Comparison of ENCODE assay signal across 25 mouse cellular contexts in the genomic region with DNA sequence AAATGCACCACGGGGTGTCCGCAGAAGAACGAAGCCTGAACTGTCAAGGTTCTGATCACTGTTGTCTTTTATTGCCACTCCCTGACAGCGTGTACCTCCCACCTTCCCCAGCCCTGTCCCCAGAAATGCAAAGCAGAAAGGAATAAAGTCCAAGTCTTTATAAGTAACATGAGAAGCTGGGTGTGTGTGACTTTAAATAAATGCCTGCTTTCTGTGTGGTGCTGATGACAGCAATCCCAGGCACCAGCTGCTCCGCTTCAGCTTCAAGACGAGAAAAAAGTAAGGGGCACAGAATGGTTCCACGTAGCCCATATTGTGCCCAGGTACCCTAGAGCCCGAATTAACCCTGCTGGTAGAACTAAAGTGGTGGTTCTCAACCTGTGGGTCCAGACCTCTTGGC. TPM values are rescaled to one million over a fixed set of nuclear protein-coding genes. Genes with fewer than 3 reads are reported as not detected.
DNase-seq lines count a peak whose midpoint lies in the region; ATAC-seq and TF ChIP-seq lines count a peak whose summit lies in the region.
"Had no signal": no experiment of that assay in that cellular context is flagged by ENCODE, and none has a peak within 500 bp of the region (broad histone marks: within the 10 kb centered on the region; RNA-seq: fewer than 3 reads in every experiment).

No protein-coding gene starts in this region.

- H3K4me3 ChIP-seq in forebrain, postnatal 0 days (ENCODE audit: low read depth, low read length), result no peak overlapping the region
- H3K4me3 ChIP-seq in forebrain, embryonic 10.5 days, result no peak overlapping the region
- no peak overlapping the region for H3K4me3 ChIP-seq in heart, embryonic 16.5 days (ENCODE audit: low read length)
- H3K4me3 ChIP-seq in kidney, postnatal 0 days (replicated peaks; ENCODE audit: low read depth, low read length), result no peak overlapping the region
- H3K4me3 ChIP-seq: embryonic facial prominence, embryonic 12.5 days; forebrain, embryonic 13.5 days; heart, embryonic 15.5 days; hindbrain, embryonic 12.5 days had no signal

- no peaks in the 10 kb centered on the region for H3K27me3 ChIP-seq in forebrain, postnatal 0 days (ENCODE audit: insufficient read depth, low read length)
- H3K27me3 ChIP-seq in forebrain, embryonic 10.5 days (ENCODE audit: poor library complexity, severe bottlenecking), result no peaks in the 10 kb centered on the region
- H3K27me3 ChIP-seq in heart, embryonic 16.5 days (ENCODE audit: control insufficient read depth, insufficient read depth, low read length), result no peaks in the 10 kb centered on the region
- no peaks in the 10 kb centered on the region for H3K27me3 ChIP-seq in kidney, postnatal 0 days (ENCODE audit: insufficient read depth, low read length)
- H3K27me3 ChIP-seq: embryonic facial prominence, embryonic 12.5 days; forebrain, embryonic 13.5 days; heart, embryonic 15.5 days; hindbrain, embryonic 12.5 days had no signal

- no peak for TF ChIP-seq CTCF in forebrain, postnatal 0 days (IDR thresholded peaks at IDR 0.05; ENCODE audit: low read depth)
- TF ChIP-seq CTCF in kidney, postnatal 0 days (IDR thresholded peaks at IDR 0.05; ENCODE audit: low read depth), result no peak
- no peak for TF ChIP-seq CTCF in brain, embryonic 14.5 days (IDR thresholded peaks at IDR 0.05; ENCODE audit: borderline replicate concordance, extremely low read depth, insufficient read depth, insufficient read length)

- no peaks in the 10 kb centered on the region; the same call in 1 of the 2 replicates for H3K4me1 ChIP-seq in forebrain, postnatal 0 days (ENCODE audit: insufficient read depth)
- H3K4me1 ChIP-seq in forebrain, embryonic 10.5 days, result no peaks in the 10 kb centered on the region
- peaks cover 8% of the 10 kb centered on the region for H3K4me1 ChIP-seq in heart, embryonic 16.5 days (ENCODE audit: control insufficient read depth, insufficient read depth, low read length)
- H3K4me1 ChIP-seq in kidney, postnatal 0 days (replicated peaks; ENCODE audit: insufficient read depth, low read length), result no peaks in the 10 kb centered on the region
- H3K4me1 ChIP-seq: forebrain, embryonic 13.5 days; hindbrain, embryonic 12.5 days had no signal

- no peak overlapping the region for H3K4me2 ChIP-seq in forebrain, postnatal 0 days (ENCODE audit: low read depth)
- H3K4me2 ChIP-seq in heart, embryonic 16.5 days (ENCODE audit: low read depth, low read length), result peak overlapping the region; percentile 14; the same call in 1 of the 2 replicates
- H3K4me2 ChIP-seq in kidney, postnatal 0 days (ENCODE audit: low read length), result no peak overlapping the region
- H3K4me2 ChIP-seq: embryonic facial prominence, embryonic 12.5 days; forebrain, embryonic 13.5 days; heart, embryonic 15.5 days; hindbrain, embryonic 12.5 days had no signal

- H3K27ac ChIP-seq in forebrain, postnatal 0 days (ENCODE audit: low read depth, low read length), result no peak overlapping the region
- H3K27ac ChIP-seq in forebrain, embryonic 10.5 days, result no peak overlapping the region
- no peak overlapping the region for H3K27ac ChIP-seq in heart, embryonic 16.5 days (ENCODE audit: low read length)
- no peak overlapping the region for H3K27ac ChIP-seq in kidney, postnatal 0 days
- H3K27ac ChIP-seq: embryonic facial prominence, embryonic 12.5 days; forebrain, embryonic 13.5 days; heart, embryonic 15.5 days; hindbrain, embryonic 12.5 days had no signal

- H3K36me3 ChIP-seq in forebrain, postnatal 0 days (ENCODE audit: insufficient read depth), result no peaks in the 10 kb centered on the region
- H3K36me3 ChIP-seq in forebrain, embryonic 10.5 days (replicated peaks), result no peaks in the 10 kb centered on the region
- H3K36me3 ChIP-seq in heart, embryonic 16.5 days (ENCODE audit: control insufficient read depth, insufficient read depth), result no peaks in the 10 kb centered on the region
- no peaks in the 10 kb centered on the region for H3K36me3 ChIP-seq in kidney, postnatal 0 days (ENCODE audit: insufficient read depth, low read length)
- H3K36me3 ChIP-seq: embryonic facial prominence, embryonic 12.5 days; heart, embryonic 15.5 days; hindbrain, embryonic 12.5 days had no signal

- no peak overlapping the region for H3K9ac ChIP-seq in forebrain, postnatal 0 days
- no peak overlapping the region for H3K9ac ChIP-seq in heart, embryonic 16.5 days (ENCODE audit: low read length)
- H3K9ac ChIP-seq in kidney, postnatal 0 days (ENCODE audit: low read depth, low read length), result no peak overlapping the region
- H3K9ac ChIP-seq: embryonic facial prominence, embryonic 12.5 days; forebrain, embryonic 13.5 days; heart, embryonic 15.5 days; hindbrain, embryonic 12.5 days had no signal

- TF ChIP-seq POLR2A in brain, embryonic 14.5 days (IDR thresholded peaks at IDR 0.05; ENCODE audit: borderline replicate concordance, extremely low read depth, insufficient read depth, insufficient read length, poor library complexity, severe bottlenecking), result no peak

- DNase-seq in forebrain, postnatal 0 days, result peak; percentile 39
- no peak for DNase-seq in forebrain, embryonic 10.5 days (ENCODE audit: extremely low spot score, low spot score)
- DNase-seq in heart, adult 11 months, result no peak
- peak; percentile 39 for DNase-seq in kidney, postnatal 0 days (ENCODE audit: low spot score)
- no peak for DNase-seq in kidney, adult 9 months
- peak; percentile 10 for DNase-seq in brain, embryonic 14.5 days (ENCODE audit: low read depth)
- no peak for DNase-seq in neural tube, embryonic 10.5 days (ENCODE audit: extremely low spot score, low spot score)
- DNase-seq: adrenal gland, postnatal 10 days; cerebellum, adult 2 months; cerebellum, postnatal 10 days; embryo, embryonic 11 days; gastrocnemius, postnatal 25 days; heart, postnatal 4 days; kidney, adult 18-20 months had no signal

- no peaks in the 10 kb centered on the region for H3K9me3 ChIP-seq in forebrain, postnatal 0 days (ENCODE audit: low read length)
- no peaks in the 10 kb centered on the region for H3K9me3 ChIP-seq in forebrain, embryonic 10.5 days
- H3K9me3 ChIP-seq in heart, embryonic 16.5 days (replicated peaks; ENCODE audit: control insufficient read depth, low read length), result no peaks in the 10 kb centered on the region
- H3K9me3 ChIP-seq in kidney, postnatal 0 days (replicated peaks; ENCODE audit: low read length), result no peaks in the 10 kb centered on the region
- H3K9me3 ChIP-seq: embryonic facial prominence, embryonic 12.5 days; forebrain, embryonic 13.5 days; heart, embryonic 15.5 days; hindbrain, embryonic 12.5 days had no signal

- ATAC-seq in forebrain, postnatal 0 days, result no peak
- ATAC-seq in heart, embryonic 16.5 days (replicated peaks; ENCODE audit: extremely low read depth, insufficient read depth, low FRiP score), result no peak
- ATAC-seq in kidney, postnatal 0 days (replicated peaks; ENCODE audit: low FRiP score, low read depth), result no peak
- ATAC-seq: forebrain, embryonic 13.5 days; hindbrain, embryonic 16.5 days; inflammation-experienced regulatory T-cells, adult 6 months had no signal

- WGBS in forebrain, postnatal 0 days, result 66% methylated on average over 8 of the region's 8 CpGs
- 90% methylated on average over 8 of the region's 8 CpGs for WGBS in forebrain, embryonic 10.5 days
- 48% methylated on average over 8 of the region's 8 CpGs for WGBS in heart, embryonic 16.5 days
- WGBS in kidney, postnatal 0 days, result 36% methylated on average over 8 of the region's 8 CpGs

RNA-seq across cellular contexts. Expression of gene Dhrs7c, which starts 3.2 kb away (rescaled TPM):
- total RNA-seq in forebrain, postnatal 0 days (2014; rRNA removed), result 2.0 and 4.1 TPM in 2 replicates
- 0.13 TPM in 1 of 2 replicates, not detected in the other for polyA plus RNA-seq in forebrain, postnatal 0 days (2015; fragmentation: Nextera tagmentation; extraction: Ambion mirVana)
- polyA plus RNA-seq in forebrain, embryonic 10.5 days (2016; fragmentation: Nextera tagmentation; extraction: Ambion mirVana), result not detected in 2 replicates
- 23.3 and 29.9 TPM in 2 replicates for polyA plus RNA-seq in heart, embryonic 16.5 days (2015; fragmentation: Nextera tagmentation; extraction: Ambion mirVana)
- not detected in 2 replicates for polyA plus RNA-seq in kidney, postnatal 0 days (2015; fragmentation: Nextera tagmentation; extraction: Ambion mirVana)
- 0.10 TPM in 1 of 2 replicates, not detected in the other for polyA plus RNA-seq in brain, embryonic 14.5 days (2012; rRNA removed)
- total RNA-seq: MEL had no signal
- polyA plus RNA-seq: cerebellum, adult 2 months; forebrain, embryonic 13.5 days; hindbrain, embryonic 16.5 days; inflammation-experienced regulatory T-cells, adult 6 months had no signal

RNA-seq across cellular contexts. Expression of gene Gsg1l2, which starts 26.8 kb away (rescaled TPM):
- not detected in 2 replicates for total RNA-seq in forebrain, postnatal 0 days (2014; rRNA removed)
- not detected in 2 replicates for polyA plus RNA-seq in forebrain, postnatal 0 days (2015; fragmentation: Nextera tagmentation; extraction: Ambion mirVana)
- not detected in 2 replicates for polyA plus RNA-seq in forebrain, embryonic 10.5 days (2016; fragmentation: Nextera tagmentation; extraction: Ambion mirVana)
- not detected in 2 replicates for polyA plus RNA-seq in heart, embryonic 16.5 days (2015; fragmentation: Nextera tagmentation; extraction: Ambion mirVana)
- not detected in 2 replicates for polyA plus RNA-seq in kidney, postnatal 0 days (2015; fragmentation: Nextera tagmentation; extraction: Ambion mirVana)
- polyA plus RNA-seq in brain, embryonic 14.5 days (2012; rRNA removed), result not detected in 2 replicates
- total RNA-seq: adrenal gland, postnatal 10 days; adrenal gland, postnatal 4 days; gastrocnemius, postnatal 25 days; granulocyte monocyte progenitor cell, adult 5-6 weeks; heart, postnatal 4 days; MEL had no signal
- polyA plus RNA-seq: C2C12; cerebellum, adult 2 months; embryonic facial prominence, embryonic 12.5 days; forebrain, embryonic 13.5 days; heart, embryonic 15.5 days; hindbrain, embryonic 12.5 days; inflammation-experienced regulatory T-cells, adult 6 months had no signal

RNA-seq across cellular contexts. Expression of gene Glp2r, which starts 30.2 kb away (rescaled TPM):
- 0.05 and 0.08 TPM in 2 replicates for total RNA-seq in forebrain, postnatal 0 days (2014; rRNA removed)
- polyA plus RNA-seq in forebrain, postnatal 0 days (2015; fragmentation: Nextera tagmentation; extraction: Ambion mirVana), result 0.04 and 0.07 TPM in 2 replicates
- not detected in 2 replicates for polyA plus RNA-seq in forebrain, embryonic 10.5 days (2016; fragmentation: Nextera tagmentation; extraction: Ambion mirVana)
- 0.07 and 0.09 TPM in 2 replicates for polyA plus RNA-seq in heart, embryonic 16.5 days (2015; fragmentation: Nextera tagmentation; extraction: Ambion mirVana)
- polyA plus RNA-seq in kidney, postnatal 0 days (2015; fragmentation: Nextera tagmentation; extraction: Ambion mirVana), result not detected in 2 replicates
- polyA plus RNA-seq in brain, embryonic 14.5 days (2012; rRNA removed), result 0.04 and 0.05 TPM in 2 replicates
- total RNA-seq: granulocyte monocyte progenitor cell, adult 5-6 weeks; heart, postnatal 4 days; MEL had no signal
- polyA plus RNA-seq: C2C12; forebrain, embryonic 13.5 days; heart, embryonic 15.5 days; hindbrain, embryonic 12.5 days; inflammation-experienced regulatory T-cells, adult 6 months had no signal

Comparison
In these comparisons a context has a peak if more than half of its experiments do, and no peak if none do; other contexts are left out.
1. DNase-seq: peak in forebrain, postnatal 0 days (single experiment), kidney, postnatal 0 days (single experiment) and brain, embryonic 14.5 days (single experiment); none in forebrain, embryonic 10.5 days (single experiment), heart, adult 11 months (single experiment), kidney, adult 9 months (single experiment) and neural tube, embryonic 10.5 days (single experiment).
2. RNA of gene Dhrs7c, which starts 3.2 kb away (polyA plus RNA-seq): 23.3 to 29.9 TPM in heart, embryonic 16.5 days; 0.13 TPM in forebrain, postnatal 0 days, 0.10 TPM in brain, embryonic 14.5 days, not detected in forebrain, embryonic 10.5 days and not detected in kidney, postnatal 0 days; every median in the first group is over 10 times any median in the second.